Mouse (Mus musculus) hindbrain, embryonic 16.5 days (tissue): Measurements from ENCODE around the gene Spata33. TPM values are rescaled to one million over a fixed set of nuclear protein-coding genes. Genes with fewer than 3 reads are reported as not detected.
"Not testable (repeated sequence)": the region's sequence is repeated elsewhere in the genome, so short reads cannot be mapped to it uniquely, and the experiment has no call there.

Experiments used
- ATAC-seq: fragments of 200-750 bp; cut with Nextera tagmentation; 2 replicates; pipeline ENCODE4 v1.8.0; 2017; ENCODE audit warnings: moderate TSS enrichment, moderate library complexity
- H3K27ac ChIP-seq: fragments of 300-500 bp; sonication (generic); 2 replicates; pipeline ENCODE4 v1.5.1; 2014; ENCODE audit warnings: low read depth, mild to moderate bottlenecking, control low read depth, low read length, moderate library complexity
- H3K27me3 ChIP-seq: fragments of 300-500 bp; sonication (generic); replicated peaks from 2 replicates; pipeline ENCODE4 v1.6.1; 2014; ENCODE audit warnings: low read length; ENCODE audit not compliant: control insufficient read depth, insufficient read depth
- H3K36me3 ChIP-seq: fragments of 300-500 bp; sonication (generic); 2 replicates; pipeline ENCODE4 v1.6.1; 2014; ENCODE audit warnings: mild to moderate bottlenecking, low read length, moderate library complexity, mixed read lengths; ENCODE audit not compliant: control insufficient read depth, insufficient read depth
- H3K4me1 ChIP-seq: fragments of 300-500 bp; sonication (generic); 2 replicates; pipeline ENCODE4 v1.6.1; 2014; ENCODE audit warnings: low read depth, low read length; ENCODE audit not compliant: control insufficient read depth, insufficient read depth
- H3K4me2 ChIP-seq: fragments of 300-500 bp; sonication (generic); 2 replicates; pipeline ENCODE4 v1.6.1; 2014; ENCODE audit warnings: mild to moderate bottlenecking, low read length, control low read depth, moderate library complexity
- H3K4me3 ChIP-seq: fragments of 300-500 bp; sonication (generic); 2 replicates; pipeline ENCODE4 v1.5.1; 2014; ENCODE audit warnings: mild to moderate bottlenecking, low read length, control low read depth, moderate library complexity
- H3K9ac ChIP-seq: fragments of 300-500 bp; sonication (generic); 2 replicates; pipeline ENCODE4 v1.6.1; 2014; ENCODE audit warnings: low read depth, mild to moderate bottlenecking, control low read depth, low read length, moderate library complexity
- H3K9me3 ChIP-seq: fragments of 300-500 bp; sonication (generic); 2 replicates; pipeline ENCODE4 v1.6.1; 2014; ENCODE audit warnings: mild to moderate bottlenecking, low read length, moderate library complexity; ENCODE audit not compliant: control insufficient read depth
- WGBS: fragments of 180-500 bp; shearing (Covaris S2); extraction: QIAGEN DNeasy Blood & Tissue Kit; methylation state at CpG from one replicate; pipeline ENCODE4 v1.1.7; 2014; 5-methylcytosine and 5-hydroxymethylcytosine counted together
- polyA plus RNA-seq: library from polyadenylated mRNA; unstranded; fragments of >200 nt; fragmentation: Nextera tagmentation; extraction: Ambion mirVana; gene quantifications from 2 replicates; pipeline ENCODE4 v1.2.1, GENCODE M21; 2015

Gene Spata33
- polyA plus RNA-seq, 1 experiment from 2014 or later: 7.0 TPM

DNA sequence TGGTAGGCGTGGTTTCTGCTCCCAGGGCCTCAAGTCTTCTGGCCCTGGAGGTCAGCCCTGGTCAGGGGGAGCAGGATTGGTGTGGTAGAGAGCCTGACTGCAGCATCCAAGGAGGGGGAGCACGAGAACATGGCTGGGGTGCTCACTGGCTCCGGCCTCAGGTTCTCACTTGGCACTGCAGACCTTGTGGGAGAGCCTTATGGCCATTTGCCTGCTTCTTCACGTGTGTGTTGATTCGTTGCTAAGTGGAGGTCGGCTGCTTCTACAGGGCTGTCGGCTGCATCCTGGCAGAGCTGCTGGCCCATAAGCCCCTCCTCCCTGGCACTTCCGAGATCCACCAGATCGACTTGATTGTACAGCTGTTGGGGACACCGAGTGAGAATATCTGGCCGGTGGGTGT lies 17.7 kb downstream of the Spata33 start:
- H3K36me3 ChIP-seq, H3K4me2 ChIP-seq, H3K9ac ChIP-seq, ATAC-seq, H3K27ac ChIP-seq, H3K4me3 ChIP-seq, H3K9me3 ChIP-seq, H3K27me3 ChIP-seq: not testable (repeated sequence)
- peaks cover 17% of the 10 kb centered on the region for H3K4me1 ChIP-seq
- WGBS: 86% methylated on average over 9 of the region's 11 CpGs

DNA sequence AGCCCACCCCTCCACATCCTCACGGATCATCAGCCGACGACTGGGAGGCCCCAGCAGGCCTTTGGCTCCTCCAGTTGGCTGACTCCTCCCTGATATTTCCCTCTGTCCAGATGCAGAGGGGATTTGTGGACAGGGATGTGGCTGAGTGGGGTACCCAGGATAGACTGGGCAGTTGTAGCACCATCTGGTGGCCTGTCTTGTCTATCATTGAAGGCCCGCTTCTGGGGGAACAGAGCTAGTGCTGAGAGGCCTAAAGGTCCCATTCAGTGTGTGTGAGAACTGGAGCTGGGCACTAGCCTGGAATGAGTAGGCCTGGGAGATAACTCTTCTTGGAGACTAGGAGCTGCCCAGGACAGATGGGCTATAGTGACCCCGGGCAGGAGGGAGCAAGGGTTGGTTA lies 19.1 kb downstream of the Spata33 start:
- no peak overlapping the region for H3K4me2 ChIP-seq
- no peaks in the 10 kb centered on the region for H3K9me3 ChIP-seq
- peaks cover 16% of the 10 kb centered on the region for H3K4me1 ChIP-seq
- H3K4me3 ChIP-seq: no peak overlapping the region
- H3K27me3 ChIP-seq: 0 out of 2 replicates have a peak, but pooled peaks cover 2% of the 10 kb centered on the region
- 61% methylated on average over 5 of the region's 5 CpGs for WGBS
- H3K27ac ChIP-seq: no peak overlapping the region
- no peak for ATAC-seq
- 0 out of 2 replicates have a peak, but pooled peaks cover 3% of the 10 kb centered on the region for H3K36me3 ChIP-seq
- no peak overlapping the region for H3K9ac ChIP-seq

DNA sequence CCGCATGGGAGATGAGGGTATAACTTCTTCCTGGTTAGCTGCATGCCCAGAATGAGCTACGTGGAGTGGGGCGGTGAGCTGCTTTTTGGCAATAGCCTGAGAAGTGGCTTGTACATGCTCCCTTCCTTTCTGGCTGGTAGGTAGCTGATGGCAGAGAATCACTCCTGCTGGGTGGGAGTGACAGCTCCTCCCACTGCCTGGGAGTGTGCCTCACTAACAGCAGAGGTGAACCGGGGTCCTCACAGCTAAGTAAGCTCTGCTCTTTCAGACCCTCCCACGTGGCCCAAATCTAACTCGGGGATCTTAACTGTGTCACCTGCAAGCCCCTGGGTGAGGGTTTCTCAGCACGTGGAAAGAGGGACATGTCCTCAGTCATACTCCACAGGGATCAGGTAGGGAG lies 19.9 kb downstream of the Spata33 start:
- H3K9ac ChIP-seq: no peak overlapping the region
- no peaks in the 10 kb centered on the region for H3K9me3 ChIP-seq
- WGBS: 32% methylated on average over 7 of the region's 7 CpGs
- no peak for ATAC-seq
- H3K4me3 ChIP-seq: no peak overlapping the region
- no peak overlapping the region for H3K27ac ChIP-seq
- peaks cover 16% of the 10 kb centered on the region for H3K4me1 ChIP-seq
- no peak overlapping the region for H3K4me2 ChIP-seq
- 0 out of 2 replicates have a peak, but pooled peaks cover 2% of the 10 kb centered on the region for H3K27me3 ChIP-seq
- 0 out of 2 replicates have a peak, but pooled peaks cover 3% of the 10 kb centered on the region for H3K36me3 ChIP-seq

DNA sequence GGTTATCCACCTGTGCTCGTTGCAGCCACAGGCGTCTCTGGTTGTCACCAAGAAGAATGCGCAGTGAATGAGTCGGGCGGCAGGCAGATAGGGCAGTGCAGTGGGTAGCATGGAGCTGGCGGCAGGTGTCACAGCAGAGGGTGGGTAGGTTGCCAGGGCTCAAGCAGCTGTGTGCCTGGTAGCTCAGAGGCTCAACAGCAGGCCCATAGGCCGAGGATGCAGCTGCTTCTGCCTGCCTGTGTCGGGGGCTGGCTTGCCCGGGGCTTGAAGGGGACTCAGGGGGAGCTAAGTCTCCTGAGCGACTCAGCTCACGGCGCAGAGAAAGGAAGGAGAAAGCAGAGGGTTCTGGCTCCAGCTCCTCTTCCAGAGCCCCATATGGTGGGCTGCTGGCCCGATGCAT lies 20.7 kb downstream of the Spata33 start:
- Histone ChIP-seq H3K9ac (no peak overlapping the region), H3K27me3 (0 out of 2 replicates have a peak, but pooled peaks cover 2% of the 10 kb centered on the region), H3K36me3 (no peaks in the 10 kb centered on the region), H3K9me3 (no peaks in the 10 kb centered on the region), H3K4me1 (peaks cover 16% of the 10 kb centered on the region), H3K27ac (no peak overlapping the region), H3K4me3 (no peak overlapping the region), H3K4me2 (no peak overlapping the region)
- whole genome bisulfite sequencing: 46% methylated on average over 13 of the region's 13 CpGs
- ATAC-seq: no peak

DNA sequence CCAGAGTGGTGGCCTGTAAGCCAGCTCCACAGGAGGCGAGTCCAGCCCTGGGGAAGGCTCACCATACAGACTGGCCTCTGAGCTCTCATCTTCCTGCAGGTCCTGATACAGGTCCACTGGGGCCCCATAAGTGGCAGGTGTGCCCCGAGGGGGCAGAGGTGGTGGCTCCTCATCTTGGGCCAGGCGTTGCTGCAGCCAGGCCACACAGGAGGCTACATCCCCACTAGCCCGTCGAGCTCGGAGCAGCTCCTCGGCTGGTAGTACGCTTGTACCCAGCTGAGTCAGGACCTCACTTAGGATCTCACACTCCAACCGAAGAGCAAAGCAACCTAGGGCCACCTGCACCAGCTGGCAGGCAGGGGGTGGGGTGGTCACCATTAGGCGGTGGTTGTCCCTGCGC lies 21.1 kb downstream of the Spata33 start:
- Histone ChIP-seq H3K27ac (no peak overlapping the region), H3K4me3 (no peak overlapping the region), H3K9ac (no peak overlapping the region), H3K9me3 (no peaks in the 10 kb centered on the region), H3K36me3 (no peaks in the 10 kb centered on the region), H3K4me1 (peaks cover 16% of the 10 kb centered on the region), H3K4me2 (no peak overlapping the region), H3K27me3 (0 out of 2 replicates have a peak, but pooled peaks cover 2% of the 10 kb centered on the region)
- ATAC-seq: no peak
- 75% methylated on average over 11 of the region's 11 CpGs for WGBS

DNA sequence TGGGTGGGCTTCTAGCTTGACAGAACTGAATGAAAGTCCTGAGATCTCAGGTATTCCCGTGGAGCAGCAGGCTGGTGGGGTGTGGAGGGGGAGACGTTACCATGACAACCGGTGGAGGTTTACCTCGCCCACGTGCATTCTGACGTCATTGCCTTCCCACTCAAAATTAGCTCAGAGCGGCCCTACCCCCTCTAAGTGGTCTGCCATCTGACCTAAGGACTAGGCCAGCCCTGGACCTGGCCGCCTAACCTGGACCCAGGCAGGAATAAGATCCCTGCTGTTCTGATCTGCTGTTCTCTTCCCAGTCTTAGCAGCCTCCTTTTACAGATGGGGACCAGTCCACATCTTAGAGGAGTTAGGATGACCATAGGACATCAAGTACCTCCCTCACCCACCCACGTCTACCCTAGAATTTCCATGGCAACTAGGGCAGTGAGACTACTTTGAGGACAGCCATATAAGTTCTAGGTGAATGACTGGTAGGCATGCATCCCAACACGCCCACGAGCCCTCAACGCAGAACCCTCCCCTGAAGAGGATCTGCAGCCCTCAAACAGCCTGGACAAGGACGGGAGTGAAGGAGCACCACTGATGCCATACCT lies 22.4 kb downstream of the Spata33 start:
- peaks cover 16% of the 10 kb centered on the region for H3K4me1 ChIP-seq
- no peaks in the 10 kb centered on the region for H3K36me3 ChIP-seq
- ATAC-seq: peak; percentile 16; the same call in 1 of the 2 replicates
- WGBS: 30% methylated on average over 13 of the region's 13 CpGs
- no peaks in the 10 kb centered on the region for H3K9me3 ChIP-seq
- peak overlapping the region; percentile 75 for H3K9ac ChIP-seq
- H3K4me3 ChIP-seq: peak overlapping the region; percentile 54
- 0 out of 2 replicates have a peak, but pooled peaks cover 2% of the 10 kb centered on the region for H3K27me3 ChIP-seq
- H3K27ac ChIP-seq: no peak overlapping the region
- peak overlapping the region; percentile 93 for H3K4me2 ChIP-seq

DNA sequence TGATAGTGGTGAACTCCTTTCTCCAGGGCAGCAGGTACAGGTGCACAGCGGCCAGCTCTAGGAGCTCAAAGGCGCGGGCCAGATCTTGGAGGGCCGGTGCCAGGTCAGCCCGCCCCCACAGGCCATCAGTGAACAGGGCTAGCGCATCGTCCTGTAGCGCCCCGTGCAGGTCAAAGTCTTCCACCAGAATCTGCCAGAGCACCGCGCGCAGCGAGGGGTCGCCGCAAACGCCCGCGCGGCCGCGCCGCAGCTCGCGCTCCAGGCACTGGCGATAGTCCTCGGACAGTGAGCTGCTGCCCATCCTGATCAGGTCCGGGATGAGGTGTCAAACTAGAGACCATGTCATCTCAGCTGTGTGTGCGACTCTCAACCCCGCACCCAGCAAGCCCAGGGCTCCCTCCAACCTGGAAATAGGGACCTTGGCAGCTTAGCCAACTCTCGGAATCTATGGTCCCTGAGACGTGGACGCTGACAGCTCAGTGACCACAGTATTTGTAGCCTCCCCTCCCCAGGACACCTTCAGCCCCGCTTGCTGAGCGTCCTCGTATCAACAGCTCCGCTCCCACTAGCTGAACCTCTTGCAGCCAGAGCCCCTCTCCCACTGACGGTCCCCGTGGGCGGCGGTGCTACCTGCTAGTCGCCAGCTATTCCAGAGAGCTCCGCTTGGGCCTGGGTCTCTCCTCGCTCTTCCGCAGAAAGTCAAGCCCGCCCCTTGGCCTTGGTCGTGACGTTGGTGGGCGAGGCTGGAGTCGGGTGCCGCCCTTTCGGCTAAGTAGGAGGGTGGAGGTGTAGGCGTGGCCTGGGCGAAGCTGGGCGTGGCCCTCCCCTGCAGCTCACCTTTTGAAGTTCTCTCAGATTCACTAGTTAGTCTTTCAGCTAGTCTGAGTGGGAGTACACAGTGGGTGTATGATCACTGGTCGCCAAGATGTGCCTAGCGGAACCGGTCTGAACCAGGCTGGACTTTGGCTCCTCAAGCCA lies 23.2 kb downstream of the Spata33 start, which contains the start of gene Spata2l:
TSS of gene Spata2l (minus strand) at position 714 of the 978 bp plus-strand sequence.
- H3K4me2 ChIP-seq: peak within 1 kb of the TSS; percentile 93
- no peaks in the 10 kb centered on the region for H3K9me3 ChIP-seq
- H3K36me3 ChIP-seq: no peaks in the 10 kb centered on the region
- ATAC-seq: peak; percentile 81
- WGBS: 2% methylated on average over 40 of the region's 57 CpGs
- 0 out of 2 replicates have a peak, but pooled peaks cover 2% of the 10 kb centered on the region for H3K27me3 ChIP-seq
- peaks cover 16% of the 10 kb centered on the region for H3K4me1 ChIP-seq
- peak within 1 kb of the TSS; percentile 24; the same call in 1 of the 2 replicates for H3K27ac ChIP-seq
- peak within 1 kb of the TSS; percentile 75 for H3K9ac ChIP-seq
- H3K4me3 ChIP-seq: peak within 1 kb of the TSS; percentile 54

DNA sequence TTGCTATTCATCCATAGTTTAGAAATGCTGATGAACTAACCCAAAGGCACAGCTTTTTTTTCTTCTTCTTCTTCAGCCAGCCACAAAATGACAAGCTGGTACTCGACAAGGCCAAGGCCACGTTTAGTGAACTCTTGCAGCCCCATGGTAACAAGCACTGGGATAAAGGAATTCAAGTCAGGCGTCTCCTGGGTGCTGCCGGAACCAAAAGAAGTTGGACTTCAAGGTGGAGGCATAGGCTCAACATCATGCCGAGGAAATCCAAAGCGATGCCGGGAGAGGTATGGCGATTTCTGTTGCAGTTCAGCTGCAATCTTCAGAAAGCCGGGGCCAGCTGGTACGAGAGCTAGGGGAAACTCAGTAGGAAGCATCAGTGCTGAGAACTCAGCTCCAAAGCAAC lies 26.8 kb downstream of the Spata33 start:
- peaks cover 15% of the 10 kb centered on the region for H3K4me1 ChIP-seq
- H3K27ac ChIP-seq: no peak overlapping the region
- H3K27me3 ChIP-seq: no peaks in the 10 kb centered on the region
- no peak overlapping the region for H3K4me3 ChIP-seq
- no peak overlapping the region for H3K9ac ChIP-seq
- WGBS: 80% methylated on average over 10 of the region's 10 CpGs
- ATAC-seq: no peak
- peaks cover 13% of the 10 kb centered on the region for H3K36me3 ChIP-seq
- H3K9me3 ChIP-seq: no peaks in the 10 kb centered on the region
- H3K4me2 ChIP-seq: no peak overlapping the region
